Mouse (Mus musculus) cerebellum, adult 18-20 months (tissue): ENCODE results near the gene Rbm47.
A peak's percentile ranks its signal among the peaks of the same experiment; 100 is the strongest.

Experiments
- DNase-seq, 2 experiments: peaks; one replicate each; pipeline ENCODE4 v3.0.0; 2021

Rbm47 gene

GRCm38 (mm10) chr5:66156431-66156962 lies 16.4 kb downstream of the Rbm47 start:
- DNase-seq = no peak

GRCm38 (mm10) chr5:66154616-66155015 lies 18.3 kb downstream of the Rbm47 start:
- no peak for DNase-seq

GRCm38 (mm10) chr5:66153486-66153885 lies 19.4 kb downstream of the Rbm47 start:
- DNase-seq = no peak

GRCm38 (mm10) chr5:66151301-66152188 lies 21.4 kb downstream of the Rbm47 start:
- DNase-seq = peak; percentile 2 to 8

- DNase-seq = peak; percentile 19 to 40
Measured at GRCm38 (mm10) chr5:66150706-66151300, 22.1 kb downstream of the Rbm47 start.

- no peak for DNase-seq
Measured at GRCm38 (mm10) chr5:66150106-66150705, 22.7 kb downstream of the Rbm47 start.

- DNase-seq = no peak
Measured at GRCm38 (mm10) chr5:66149571-66149970, 23.3 kb downstream of the Rbm47 start.

GRCm38 (mm10) chr5:66149111-66149510 lies 23.8 kb downstream of the Rbm47 start:
- DNase-seq = no peak

- DNase-seq = no peak
Measured at GRCm38 (mm10) chr5:66147313-66147712, 25.6 kb downstream of the Rbm47 start.

GRCm38 (mm10) chr5:66145583-66145982 lies 27.3 kb downstream of the Rbm47 start:
- DNase-seq = no peak

GRCm38 (mm10) chr5:66143093-66144032 lies 29.6 kb downstream of the Rbm47 start:
- no peak for DNase-seq

- DNase-seq = no peak
Measured at GRCm38 (mm10) chr5:66141474-66141873, 31.4 kb downstream of the Rbm47 start.

GRCm38 (mm10) chr5:66139634-66140295 lies 33.2 kb downstream of the Rbm47 start:
- DNase-seq = no peak

- no peak for DNase-seq
Measured at GRCm38 (mm10) chr5:66139171-66139570, 33.7 kb downstream of the Rbm47 start.

- no peak for DNase-seq
Measured at GRCm38 (mm10) chr5:66138597-66138996, 34.3 kb downstream of the Rbm47 start.

- no peak for DNase-seq
Measured at GRCm38 (mm10) chr5:66137250-66137649, 35.7 kb downstream of the Rbm47 start.

- no peak for DNase-seq
Measured at GRCm38 (mm10) chr5:66135853-66136210, 37.1 kb downstream of the Rbm47 start.

GRCm38 (mm10) chr5:66135161-66135852 lies 37.6 kb downstream of the Rbm47 start:
- no peak for DNase-seq

GRCm38 (mm10) chr5:66134578-66134977 lies 38.3 kb downstream of the Rbm47 start:
- no peak for DNase-seq

GRCm38 (mm10) chr5:66128948-66129347 lies 44.0 kb downstream of the Rbm47 start:
- no peak for DNase-seq

- DNase-seq = no peak
Measured at GRCm38 (mm10) chr5:66125418-66125817, 47.5 kb downstream of the Rbm47 start.
